Mouse (Mus musculus): ENCODE results near the gene Heg1. TPM values are rescaled to one million over a fixed set of nuclear protein-coding genes. Genes with fewer than 3 reads are reported as not detected.

Heg1 gene
- polyA plus RNA-seq, 1 experiment from 2014 or later: 17.2 TPM

DNA sequence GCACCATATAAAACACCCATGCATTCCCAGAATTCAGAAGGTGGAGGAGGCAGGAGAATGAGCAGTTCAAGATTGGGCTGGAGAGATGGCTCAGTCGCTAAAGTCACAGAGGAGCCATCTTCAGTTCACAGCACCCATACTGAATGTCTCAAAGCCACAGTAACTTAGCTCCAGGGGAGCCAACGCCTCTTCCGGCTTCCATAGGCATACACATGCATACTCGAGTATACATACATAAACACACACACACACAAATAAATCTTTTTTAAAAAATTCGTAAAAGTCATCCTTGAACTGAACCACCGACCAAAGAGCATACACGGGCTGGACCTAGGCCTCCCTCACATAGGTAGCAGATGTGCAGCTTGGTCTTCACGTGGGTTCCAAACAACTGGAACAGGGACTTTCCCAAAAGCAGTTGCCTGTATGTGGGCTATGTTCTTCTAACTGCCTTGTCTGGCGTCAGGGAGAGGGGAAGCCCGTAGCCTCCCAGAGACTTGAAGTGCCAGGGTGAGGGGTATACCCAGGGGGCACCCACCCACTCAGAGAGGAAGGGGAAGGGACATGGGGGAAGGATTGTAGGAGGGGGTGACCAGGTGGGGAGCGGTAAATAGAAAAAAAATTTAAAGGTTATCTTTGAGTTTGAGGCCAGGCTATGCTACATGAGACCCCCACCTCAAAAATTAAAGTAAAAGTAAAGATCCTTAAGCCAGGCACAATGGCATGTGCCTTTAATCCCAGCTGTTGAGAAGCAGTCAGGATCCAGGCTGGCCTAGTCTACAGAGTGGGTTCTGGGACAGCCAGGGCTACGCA is 24.6 kb downstream of the Heg1 start:
- H3K27me3 ChIP-seq (ENCODE audit: insufficient read depth, low read length): no peaks in the 10 kb centered on the region
- ATAC-seq (replicated peaks; ENCODE audit: low FRiP score, low read depth) (no peak), DNase-seq (ENCODE audit: low spot score) (no peak)
- H3K4me1 ChIP-seq (replicated peaks; ENCODE audit: insufficient read depth, low read length): no peaks in the 10 kb centered on the region; the same call in 1 of the 2 replicates
- 0 out of 2 replicates have a peak, but pooled peaks cover 4% of the 10 kb centered on the region for H3K36me3 ChIP-seq (ENCODE audit: insufficient read depth, low read length)
- no peak overlapping the region for H3K27ac ChIP-seq
- TF ChIP-seq CTCF (IDR thresholded peaks at IDR 0.05; ENCODE audit: low read depth): no peak
- no peak overlapping the region for H3K4me2 ChIP-seq (ENCODE audit: low read length)
- H3K4me3 ChIP-seq (replicated peaks; ENCODE audit: low read depth, low read length): no peak overlapping the region
- 91% methylated on average over 12 of the region's 12 CpGs for WGBS
- no peak overlapping the region for H3K9ac ChIP-seq (ENCODE audit: low read depth, low read length)
- H3K9me3 ChIP-seq (replicated peaks; ENCODE audit: low read length): no peaks in the 10 kb centered on the region

- WGBS: 8% methylated on average over 13 of the region's 13 CpGs
- Histone ChIP-seq H3K4me2 (ENCODE audit: low read length) (peak overlapping the region; percentile 49), H3K9me3 (replicated peaks; ENCODE audit: low read length) (no peaks in the 10 kb centered on the region), H3K4me1 (replicated peaks; ENCODE audit: insufficient read depth, low read length) (no peaks in the 10 kb centered on the region), H3K27me3 (ENCODE audit: insufficient read depth, low read length) (no peaks in the 10 kb centered on the region), H3K27ac (0 out of 2 replicates have a peak overlapping the region, but pooled peaks have one; percentile 38), H3K9ac (ENCODE audit: low read depth, low read length) (no peak overlapping the region), H3K4me3 (replicated peaks; ENCODE audit: low read depth, low read length) (peak overlapping the region; percentile 13; the same call in 1 of the 2 replicates), H3K36me3 (ENCODE audit: insufficient read depth, low read length) (0 out of 2 replicates have a peak, but pooled peaks cover 4% of the 10 kb centered on the region)
- ATAC-seq (replicated peaks; ENCODE audit: low FRiP score, low read depth): peak; percentile 69
- DNase-seq (ENCODE audit: low spot score): peak; percentile 93
- TF ChIP-seq CTCF (IDR thresholded peaks at IDR 0.05; ENCODE audit: low read depth): peak; percentile 63
Observed at GRCm38 (mm10) chr16:33714271-33714670, 30.1 kb downstream of the Heg1 start.

GRCm38 (mm10) chr16:33723241-33723640 is 39.1 kb downstream of the Heg1 start:
- Histone ChIP-seq H3K36me3 (ENCODE audit: insufficient read depth, low read length) (peaks cover 3% of the 10 kb centered on the region; the same call in 1 of the 2 replicates), H3K9ac (ENCODE audit: low read depth, low read length) (no peak overlapping the region), H3K4me1 (replicated peaks; ENCODE audit: insufficient read depth, low read length) (no peaks in the 10 kb centered on the region), H3K27me3 (ENCODE audit: insufficient read depth, low read length) (no peaks in the 10 kb centered on the region), H3K4me3 (replicated peaks; ENCODE audit: low read depth, low read length) (no peak overlapping the region), H3K4me2 (ENCODE audit: low read length) (no peak overlapping the region), H3K27ac (no peak overlapping the region), H3K9me3 (replicated peaks; ENCODE audit: low read length) (no peaks in the 10 kb centered on the region)
- over 99% methylated on average over 2 of the region's 2 CpGs for WGBS
- TF ChIP-seq CTCF (IDR thresholded peaks at IDR 0.05; ENCODE audit: low read depth): peak; percentile 23; the same call in 1 of the 2 replicates
- ATAC-seq (replicated peaks; ENCODE audit: low FRiP score, low read depth) (no peak), DNase-seq (ENCODE audit: low spot score) (no peak)

GRCm38 (mm10) chr16:33723983-33724382 is 39.8 kb downstream of the Heg1 start:
- Histone ChIP-seq H3K27ac (no peak overlapping the region), H3K4me3 (replicated peaks; ENCODE audit: low read depth, low read length) (no peak overlapping the region), H3K36me3 (ENCODE audit: insufficient read depth, low read length) (peaks cover 3% of the 10 kb centered on the region; the same call in 1 of the 2 replicates), H3K9ac (ENCODE audit: low read depth, low read length) (no peak overlapping the region), H3K4me1 (replicated peaks; ENCODE audit: insufficient read depth, low read length) (no peaks in the 10 kb centered on the region), H3K4me2 (ENCODE audit: low read length) (no peak overlapping the region), H3K9me3 (replicated peaks; ENCODE audit: low read length) (no peaks in the 10 kb centered on the region), H3K27me3 (ENCODE audit: insufficient read depth, low read length) (no peaks in the 10 kb centered on the region)
- peak; percentile 50 for TF ChIP-seq CTCF (IDR thresholded peaks at IDR 0.05; ENCODE audit: low read depth)
- WGBS: 97% methylated on average over 3 of the region's 3 CpGs
- DNase-seq (ENCODE audit: low spot score) (no peak), ATAC-seq (replicated peaks; ENCODE audit: low FRiP score, low read depth) (no peak)

GRCm38 (mm10) chr16:33726261-33726660 is 42.1 kb downstream of the Heg1 start:
- Histone ChIP-seq H3K4me2 (ENCODE audit: low read length) (no peak overlapping the region), H3K9me3 (replicated peaks; ENCODE audit: low read length) (no peaks in the 10 kb centered on the region), H3K4me3 (replicated peaks; ENCODE audit: low read depth, low read length) (no peak overlapping the region), H3K9ac (ENCODE audit: low read depth, low read length) (no peak overlapping the region), H3K27ac (no peak overlapping the region), H3K36me3 (ENCODE audit: insufficient read depth, low read length) (peaks cover 4% of the 10 kb centered on the region; the same call in 1 of the 2 replicates), H3K27me3 (ENCODE audit: insufficient read depth, low read length) (no peaks in the 10 kb centered on the region), H3K4me1 (replicated peaks; ENCODE audit: insufficient read depth, low read length) (no peaks in the 10 kb centered on the region)
- no peak for TF ChIP-seq CTCF (IDR thresholded peaks at IDR 0.05; ENCODE audit: low read depth)
- ATAC-seq (replicated peaks; ENCODE audit: low FRiP score, low read depth) (no peak), DNase-seq (ENCODE audit: low spot score) (no peak)
- 94% methylated on average over 17 of the region's 17 CpGs for WGBS

- no peak for DNase-seq (ENCODE audit: low spot score)
- Histone ChIP-seq H3K27ac (no peak overlapping the region), H3K4me2 (ENCODE audit: low read length) (no peak overlapping the region), H3K4me3 (replicated peaks; ENCODE audit: low read depth, low read length) (no peak overlapping the region), H3K9me3 (replicated peaks; ENCODE audit: low read length) (no peaks in the 10 kb centered on the region), H3K9ac (ENCODE audit: low read depth, low read length) (no peak overlapping the region), H3K36me3 (ENCODE audit: insufficient read depth, low read length) (peaks cover 8% of the 10 kb centered on the region; the same call in 1 of the 2 replicates), H3K27me3 (ENCODE audit: insufficient read depth, low read length) (no peaks in the 10 kb centered on the region), H3K4me1 (replicated peaks; ENCODE audit: insufficient read depth, low read length) (no peaks in the 10 kb centered on the region)
- no peak for ATAC-seq (replicated peaks; ENCODE audit: low FRiP score, low read depth)
- WGBS: 92% methylated on average over 7 of the region's 7 CpGs
- TF ChIP-seq CTCF (IDR thresholded peaks at IDR 0.05; ENCODE audit: low read depth): no peak
Observed at GRCm38 (mm10) chr16:33726892-33727291, 42.7 kb downstream of the Heg1 start.
